Mouse (Mus musculus) forebrain, embryonic 15.5 days (tissue): ENCODE measurements at regions not wholly inside any gene's neighbourhood (a gene's known extent, or its start where the extent isn't known, plus 50 kb on each side); places are given as distances from the start of the nearest gene placed in this dataset.

ENCODE experiments used
- ATAC-seq: fragments of 200-750 bp; cut with Nextera tagmentation; replicated peaks from 2 replicates; pipeline ENCODE4 v1.8.0; 2017; ENCODE audit warnings: mild to moderate bottlenecking, moderate TSS enrichment, moderate library complexity
- H3K27ac ChIP-seq: fragments of 300-500 bp; sonication (generic); replicated peaks from 2 replicates; pipeline ENCODE4 v1.5.1; 2015; ENCODE audit warnings: mild to moderate bottlenecking, inconsistent platforms
- H3K27me3 ChIP-seq: fragments of 300-500 bp; sonication (generic); 2 replicates; pipeline ENCODE4 v1.6.1; 2015; ENCODE audit warnings: inconsistent platforms
- H3K36me3 ChIP-seq: fragments of 300-500 bp; sonication (generic); 2 replicates; pipeline ENCODE4 v1.6.1; 2015; ENCODE audit warnings: mild to moderate bottlenecking, inconsistent platforms
- H3K4me1 ChIP-seq: fragments of 300-500 bp; sonication (generic); 2 replicates; pipeline ENCODE4 v1.6.1; 2015; ENCODE audit warnings: inconsistent platforms
- H3K4me2 ChIP-seq: fragments of 300-500 bp; sonication (generic); replicated peaks from 2 replicates; pipeline ENCODE4 v1.6.1; 2015; ENCODE audit warnings: mild to moderate bottlenecking, inconsistent platforms
- H3K4me3 ChIP-seq: fragments of 300-500 bp; sonication (generic); 2 replicates; pipeline ENCODE4 v1.5.1; 2015; ENCODE audit warnings: mild to moderate bottlenecking, inconsistent platforms
- H3K9ac ChIP-seq: fragments of 300-500 bp; sonication (generic); replicated peaks from 2 replicates; pipeline ENCODE4 v1.6.1; 2015; ENCODE audit warnings: mild to moderate bottlenecking, inconsistent platforms
- H3K9me3 ChIP-seq: fragments of 300-500 bp; sonication (generic); 2 replicates; pipeline ENCODE4 v1.6.1; 2016; ENCODE audit warnings: inconsistent platforms
- WGBS: fragments of 180-500 bp; shearing (Covaris S2); methylation state at CpG from one replicate; pipeline ENCODE4 v1.1.7; 2015; ENCODE audit warnings: mixed read lengths; 5-methylcytosine and 5-hydroxymethylcytosine counted together

DNA sequence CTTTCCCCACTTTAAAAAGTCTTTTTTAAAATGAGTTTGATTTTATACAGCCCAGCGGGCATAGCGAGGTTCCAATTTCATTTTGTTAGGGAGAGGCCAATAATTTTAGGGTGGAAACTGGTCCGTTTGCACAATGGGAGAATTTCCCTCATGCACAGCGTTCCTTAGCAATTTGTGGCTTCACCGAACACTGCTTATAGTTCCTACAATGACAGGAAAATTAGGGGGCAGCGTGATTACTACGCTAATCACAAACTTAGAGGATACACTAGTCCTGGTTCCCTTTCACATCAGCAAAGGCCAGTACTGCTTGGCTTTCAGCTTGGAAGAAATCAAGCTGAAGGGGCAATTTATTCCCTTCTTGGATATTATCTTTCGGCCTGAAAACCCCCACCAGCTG lies 745.1 kb upstream of the Gm19410 start:
- no peak overlapping the region for H3K9ac ChIP-seq
- H3K4me3 ChIP-seq, result no peak overlapping the region
- WGBS, result 60% methylated on average over 8 of the region's 8 CpGs
- no peaks in the 10 kb centered on the region for H3K27me3 ChIP-seq
- ATAC-seq, result no peak
- no peaks in the 10 kb centered on the region for H3K9me3 ChIP-seq
- H3K4me2 ChIP-seq, result no peak overlapping the region
- peaks cover 5% of the 10 kb centered on the region for H3K4me1 ChIP-seq
- peak overlapping the region; percentile 44; the same call in 1 of the 2 replicates for H3K27ac ChIP-seq
- no peaks in the 10 kb centered on the region for H3K36me3 ChIP-seq

- peak; percentile 58 for ATAC-seq
- Histone ChIP-seq H3K9ac (no peak overlapping the region), H3K27me3 (no peaks in the 10 kb centered on the region), H3K27ac (no peak overlapping the region), H3K9me3 (no peaks in the 10 kb centered on the region), H3K4me1 (peaks cover 5% of the 10 kb centered on the region), H3K4me2 (no peak overlapping the region), H3K4me3 (no peak overlapping the region), H3K36me3 (no peaks in the 10 kb centered on the region)
- WGBS, result 61% methylated on average over 6 of the region's 6 CpGs
Observed at GRCm38 (mm10) chr8:35022649-35023048, 742.9 kb upstream of the Gm19410 start.

DNA sequence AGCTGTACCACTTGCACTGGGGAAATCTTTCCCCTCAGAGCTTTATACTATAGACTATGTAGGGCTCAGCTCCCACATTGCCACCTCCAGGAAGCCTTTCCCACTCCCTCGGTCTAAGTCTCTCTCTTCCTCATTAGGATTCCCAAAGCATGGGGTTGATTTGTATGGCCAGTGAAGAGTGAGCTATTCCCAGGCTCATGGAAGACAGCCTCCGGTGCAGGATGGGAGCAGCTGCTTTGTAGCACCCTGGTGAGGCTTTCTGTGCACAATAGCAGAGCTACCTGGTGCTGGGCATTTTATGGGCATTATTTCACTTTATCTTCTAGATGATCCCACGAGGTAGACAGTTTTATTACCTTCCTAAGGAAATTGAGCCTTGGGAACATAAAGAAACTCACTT lies 717.8 kb upstream of the Gm19410 start:
- no peak overlapping the region for H3K4me3 ChIP-seq
- 62% methylated on average over 3 of the region's 3 CpGs for WGBS
- H3K4me2 ChIP-seq, result no peak overlapping the region
- no peak overlapping the region for H3K9ac ChIP-seq
- no peaks in the 10 kb centered on the region for H3K4me1 ChIP-seq
- H3K27ac ChIP-seq, result no peak overlapping the region
- H3K36me3 ChIP-seq, result no peaks in the 10 kb centered on the region
- no peak for ATAC-seq
- H3K27me3 ChIP-seq, result no peaks in the 10 kb centered on the region
- H3K9me3 ChIP-seq, result no peaks in the 10 kb centered on the region

DNA sequence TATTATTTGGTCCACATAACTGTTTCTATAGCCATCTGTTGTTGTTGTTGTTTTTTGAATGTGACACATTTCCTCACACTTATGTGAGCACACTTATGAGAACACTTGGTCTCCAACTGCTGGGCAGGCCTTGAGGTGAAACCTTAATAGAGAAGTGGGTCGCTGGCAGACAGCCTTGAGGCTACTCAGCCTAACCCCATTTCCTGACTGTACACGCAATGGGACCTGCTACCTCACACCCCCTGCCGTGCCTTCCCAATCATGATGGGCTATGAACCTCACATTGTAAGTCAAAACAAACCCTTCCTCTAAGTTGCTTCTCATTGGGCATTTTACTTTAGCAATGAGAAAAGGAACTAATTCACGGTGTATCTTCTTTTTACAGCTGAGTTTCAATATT lies 712.1 kb upstream of the Gm19410 start:
- Histone ChIP-seq H3K4me2 (no peak overlapping the region), H3K9me3 (no peaks in the 10 kb centered on the region), H3K36me3 (no peaks in the 10 kb centered on the region), H3K27ac (no peak overlapping the region), H3K9ac (no peak overlapping the region), H3K4me3 (no peak overlapping the region), H3K4me1 (0 out of 2 replicates have a peak, but pooled peaks cover 2% of the 10 kb centered on the region), H3K27me3 (no peaks in the 10 kb centered on the region)
- WGBS, result 86% methylated on average over 4 of the region's 4 CpGs
- ATAC-seq, result no peak

GRCm38 (mm10) chr8:35061048-35061447 lies 704.5 kb upstream of the Gm19410 start:
- Histone ChIP-seq H3K4me3 (no peak overlapping the region), H3K36me3 (no peaks in the 10 kb centered on the region), H3K4me2 (no peak overlapping the region), H3K27me3 (no peaks in the 10 kb centered on the region), H3K27ac (no peak overlapping the region), H3K9me3 (no peaks in the 10 kb centered on the region), H3K4me1 (no peaks in the 10 kb centered on the region), H3K9ac (no peak overlapping the region)
- WGBS, result 90% methylated on average over 5 of the region's 5 CpGs
- ATAC-seq, result no peak

DNA sequence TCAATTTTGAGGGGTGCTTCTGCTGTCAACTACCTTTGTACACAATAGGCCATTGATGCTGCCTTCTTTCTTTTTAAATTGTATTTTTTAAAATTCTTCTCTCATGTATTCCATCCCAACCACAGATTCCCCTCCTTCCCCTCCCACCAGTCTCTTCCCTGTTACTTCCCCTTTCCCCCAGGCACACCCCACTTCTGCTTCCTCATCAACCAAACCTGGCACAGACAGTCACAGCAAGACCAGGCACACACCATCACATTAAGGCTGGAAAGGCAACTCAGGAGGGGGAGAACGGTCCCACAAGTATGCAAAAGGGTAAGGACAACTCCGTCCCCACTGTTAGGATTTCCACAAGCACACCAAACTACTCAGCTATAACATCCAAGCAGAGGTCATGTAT lies 697.4 kb upstream of the Gm19410 start:
- Histone ChIP-seq H3K9ac (no peak overlapping the region), H3K4me3 (no peak overlapping the region), H3K4me2 (no peak overlapping the region), H3K4me1 (no peaks in the 10 kb centered on the region), H3K27me3 (no peaks in the 10 kb centered on the region), H3K27ac (no peak overlapping the region), H3K36me3 (no peaks in the 10 kb centered on the region), H3K9me3 (no peaks in the 10 kb centered on the region)
- 91% methylated on average over 2 of the region's 2 CpGs for WGBS
- no peak for ATAC-seq

- no peak overlapping the region for H3K4me3 ChIP-seq
- H3K36me3 ChIP-seq, result no peaks in the 10 kb centered on the region
- H3K4me1 ChIP-seq, result no peaks in the 10 kb centered on the region
- H3K9me3 ChIP-seq, result no peaks in the 10 kb centered on the region
- ATAC-seq, result no peak
- WGBS, result 59% methylated on average over 7 of the region's 7 CpGs
- no peaks in the 10 kb centered on the region for H3K27me3 ChIP-seq
- H3K27ac ChIP-seq, result no peak overlapping the region
- H3K9ac ChIP-seq, result no peak overlapping the region
- H3K4me2 ChIP-seq, result no peak overlapping the region
Observed at GRCm38 (mm10) chr8:35070246-35070989, 695.2 kb upstream of the Gm19410 start.

DNA sequence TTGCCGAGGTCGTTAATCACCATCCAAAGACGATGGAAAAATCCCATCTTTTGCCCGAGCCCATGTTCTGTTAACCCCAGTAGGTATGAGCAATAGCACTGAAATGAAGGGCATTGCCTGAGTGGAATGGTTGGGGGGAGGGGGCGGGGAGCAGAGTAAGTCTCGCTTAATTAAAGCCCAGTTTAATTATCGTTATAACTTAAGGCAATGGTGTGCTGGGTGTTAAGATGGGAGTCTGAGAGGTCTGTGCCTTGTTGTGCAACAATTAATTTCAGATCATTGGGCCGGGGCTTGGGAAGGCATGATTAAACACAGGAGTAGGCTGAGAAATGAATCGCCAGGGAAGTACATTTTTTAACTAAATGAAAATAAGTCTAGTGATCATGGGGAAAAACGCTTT lies 689.6 kb upstream of the Gm19410 start:
- Histone ChIP-seq H3K9ac (no peak overlapping the region), H3K27ac (no peak overlapping the region), H3K27me3 (no peaks in the 10 kb centered on the region), H3K36me3 (no peaks in the 10 kb centered on the region), H3K9me3 (no peaks in the 10 kb centered on the region), H3K4me2 (no peak overlapping the region), H3K4me3 (no peak overlapping the region), H3K4me1 (no peaks in the 10 kb centered on the region)
- no peak for ATAC-seq
- WGBS, result 53% methylated on average over 10 of the region's 10 CpGs

DNA sequence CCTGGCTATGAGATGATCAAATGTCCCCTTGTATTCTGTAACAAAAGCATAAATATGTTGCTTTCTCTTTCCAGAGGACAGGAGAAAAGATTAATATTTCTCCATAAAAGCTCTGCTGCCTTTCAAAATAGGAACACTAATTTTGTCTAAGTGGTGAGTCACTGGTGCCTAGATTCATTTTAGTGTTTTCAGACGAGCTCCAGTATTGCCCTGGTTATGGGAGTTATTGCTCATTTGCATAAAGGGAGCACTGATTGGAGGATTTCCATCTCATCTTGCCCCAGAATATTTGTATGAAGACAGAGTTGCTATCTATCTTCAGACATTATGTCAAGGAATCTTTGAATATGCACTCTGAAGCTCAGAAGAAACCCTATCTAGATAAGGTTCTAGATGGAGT lies 682.4 kb upstream of the Gm19410 start:
- 53% methylated on average over 1 of the region's 1 CpGs for WGBS
- no peak for ATAC-seq
- Histone ChIP-seq H3K9ac (no peak overlapping the region), H3K9me3 (no peaks in the 10 kb centered on the region), H3K4me2 (no peak overlapping the region), H3K27me3 (no peaks in the 10 kb centered on the region), H3K27ac (no peak overlapping the region), H3K4me1 (no peaks in the 10 kb centered on the region), H3K36me3 (no peaks in the 10 kb centered on the region), H3K4me3 (no peak overlapping the region)

- WGBS, result 93% methylated on average over 2 of the region's 2 CpGs
Observed at GRCm38 (mm10) chr8:35087070-35087469, 678.5 kb upstream of the Gm19410 start.

GRCm38 (mm10) chr8:35088380-35089244 lies 677.0 kb upstream of the Gm19410 start:
- 70% methylated on average over 18 of the region's 18 CpGs for WGBS
- no peaks in the 10 kb centered on the region for H3K36me3 ChIP-seq
- no peaks in the 10 kb centered on the region for H3K4me1 ChIP-seq
- no peak overlapping the region for H3K4me2 ChIP-seq
- no peak overlapping the region for H3K9ac ChIP-seq
- no peak overlapping the region for H3K4me3 ChIP-seq
- H3K9me3 ChIP-seq, result no peaks in the 10 kb centered on the region
- no peaks in the 10 kb centered on the region for H3K27me3 ChIP-seq
- ATAC-seq, result no peak
- H3K27ac ChIP-seq, result 0 out of 2 replicates have a peak overlapping the region, but pooled peaks have one; percentile 9

More at GRCm38 (mm10) chr8:35087070-35087469, 678.5 kb upstream of the Gm19410 start:
- Histone ChIP-seq H3K4me3 (no peak overlapping the region), H3K36me3 (no peaks in the 10 kb centered on the region), H3K9ac (no peak overlapping the region), H3K9me3 (no peaks in the 10 kb centered on the region), H3K27ac (no peak overlapping the region), H3K4me1 (no peaks in the 10 kb centered on the region), H3K27me3 (no peaks in the 10 kb centered on the region), H3K4me2 (no peak overlapping the region)
- ATAC-seq, result no peak

- no peaks in the 10 kb centered on the region for H3K27me3 ChIP-seq
- 88% methylated on average over 8 of the region's 8 CpGs for WGBS
- H3K9ac ChIP-seq, result no peak overlapping the region
- ATAC-seq, result no peak
- no peak overlapping the region for H3K4me2 ChIP-seq
- H3K36me3 ChIP-seq, result no peaks in the 10 kb centered on the region
- H3K9me3 ChIP-seq, result no peaks in the 10 kb centered on the region
- no peaks in the 10 kb centered on the region for H3K4me1 ChIP-seq
- no peak overlapping the region for H3K27ac ChIP-seq
- no peak overlapping the region for H3K4me3 ChIP-seq
Observed at GRCm38 (mm10) chr8:35089519-35089918, 676.1 kb upstream of the Gm19410 start.
